Mouse (Mus musculus) heart, embryonic 10.5 days (tissue): ENCODE data around the gene Hivep2. TPM values are rescaled to one million over a fixed set of nuclear protein-coding genes. Genes with fewer than 3 reads are reported as not detected.
A peak's percentile ranks its signal among the peaks of the same experiment; 100 is the strongest.

Experiments used
- DNase-seq: peaks from one replicate; pipeline ENCODE4 v3.0.0-alpha.2; 2017; ENCODE audit warnings: low spot score
- H3K27ac ChIP-seq: fragments of 300-500 bp; sonication (generic); 2 replicates; pipeline ENCODE4 v1.5.1; 2016; ENCODE audit warnings: mild to moderate bottlenecking
- H3K27me3 ChIP-seq: fragments of 300-500 bp; sonication (generic); 2 replicates; pipeline ENCODE4 v1.6.1; 2016; ENCODE audit warnings: mild to moderate bottlenecking; ENCODE audit not compliant: poor library complexity, insufficient read depth, severe bottlenecking
- H3K36me3 ChIP-seq: fragments of 300-500 bp; sonication (generic); 2 replicates; pipeline ENCODE4 v1.6.1; 2016; ENCODE audit warnings: mild to moderate bottlenecking, moderate library complexity
- H3K4me1 ChIP-seq: fragments of 300-500 bp; sonication (generic); 2 replicates; pipeline ENCODE4 v1.6.1; 2016; ENCODE audit warnings: mild to moderate bottlenecking
- H3K4me3 ChIP-seq: fragments of 300-500 bp; sonication (generic); 2 replicates; pipeline ENCODE4 v1.5.1; 2016; ENCODE audit warnings: mild to moderate bottlenecking, moderate library complexity
- H3K9me3 ChIP-seq: fragments of 300-500 bp; sonication (generic); 2 replicates; pipeline ENCODE4 v1.6.1; 2016; ENCODE audit warnings: mild to moderate bottlenecking, moderate library complexity
- WGBS: fragments of 180-500 bp; shearing (Covaris S2); methylation state at CpG from one replicate; pipeline ENCODE4 v1.1.7; 2016; 5-methylcytosine and 5-hydroxymethylcytosine counted together
- polyA plus RNA-seq: library from polyadenylated mRNA; unstranded; fragments of >200 nt; fragmentation: Nextera tagmentation; extraction: Ambion mirVana; gene quantifications from 2 replicates; pipeline ENCODE4 v1.2.1, GENCODE M21; 2016

Gene Hivep2
- polyA plus RNA-seq, 1 experiment from 2014 or later: 3.4 TPM

DNA sequence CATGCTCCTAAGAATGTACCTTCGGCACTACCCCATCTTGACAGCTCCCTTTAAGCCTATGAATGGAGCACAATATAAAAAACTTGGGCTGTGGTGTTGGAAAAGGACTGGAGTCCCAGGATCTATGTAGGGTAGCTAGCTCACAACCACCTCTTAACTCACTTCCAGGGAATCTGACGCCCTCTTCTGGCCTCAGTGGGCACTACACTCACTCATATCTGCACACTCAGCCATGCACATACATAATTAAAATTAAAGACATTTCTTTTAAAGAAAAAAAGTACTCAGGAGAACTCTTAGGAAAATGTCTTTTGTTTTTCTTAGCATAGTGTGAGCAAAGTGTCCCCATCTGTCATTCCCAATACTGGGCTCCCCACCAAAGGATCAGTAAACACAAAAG, 81.1 kb downstream of the Hivep2 start:
- Histone ChIP-seq H3K4me3 (no peak overlapping the region), H3K4me1 (peaks cover 50% of the 10 kb centered on the region), H3K27ac (peak overlapping the region; percentile 88; the same call in 1 of the 2 replicates), H3K9me3 (no peaks in the 10 kb centered on the region), H3K36me3 (no peaks in the 10 kb centered on the region), H3K27me3 (no peaks in the 10 kb centered on the region)
- DNase-seq: no peak
- 67% methylated on average over 2 of the region's 2 CpGs for WGBS

- Histone ChIP-seq H3K4me3 (peak overlapping the region; percentile 15; the same call in 1 of the 2 replicates), H3K9me3 (no peaks in the 10 kb centered on the region), H3K4me1 (peaks cover 50% of the 10 kb centered on the region), H3K27me3 (no peaks in the 10 kb centered on the region), H3K27ac (peak overlapping the region; percentile 67), H3K36me3 (no peaks in the 10 kb centered on the region)
- DNase-seq: no peak
- 26% methylated on average over 2 of the region's 2 CpGs for WGBS
Observed at GRCm38 (mm10) chr10:14047661-14048060, 81.8 kb downstream of the Hivep2 start.

- H3K4me3 ChIP-seq: no peak overlapping the region
- DNase-seq: no peak
- WGBS: 45% methylated on average over 5 of the region's 5 CpGs
- peaks cover 50% of the 10 kb centered on the region for H3K4me1 ChIP-seq
- no peaks in the 10 kb centered on the region for H3K9me3 ChIP-seq
- peak overlapping the region; percentile 67 for H3K27ac ChIP-seq
- H3K27me3 ChIP-seq: no peaks in the 10 kb centered on the region
- H3K36me3 ChIP-seq: no peaks in the 10 kb centered on the region
Observed at GRCm38 (mm10) chr10:14048322-14048915, 82.5 kb downstream of the Hivep2 start.

DNA sequence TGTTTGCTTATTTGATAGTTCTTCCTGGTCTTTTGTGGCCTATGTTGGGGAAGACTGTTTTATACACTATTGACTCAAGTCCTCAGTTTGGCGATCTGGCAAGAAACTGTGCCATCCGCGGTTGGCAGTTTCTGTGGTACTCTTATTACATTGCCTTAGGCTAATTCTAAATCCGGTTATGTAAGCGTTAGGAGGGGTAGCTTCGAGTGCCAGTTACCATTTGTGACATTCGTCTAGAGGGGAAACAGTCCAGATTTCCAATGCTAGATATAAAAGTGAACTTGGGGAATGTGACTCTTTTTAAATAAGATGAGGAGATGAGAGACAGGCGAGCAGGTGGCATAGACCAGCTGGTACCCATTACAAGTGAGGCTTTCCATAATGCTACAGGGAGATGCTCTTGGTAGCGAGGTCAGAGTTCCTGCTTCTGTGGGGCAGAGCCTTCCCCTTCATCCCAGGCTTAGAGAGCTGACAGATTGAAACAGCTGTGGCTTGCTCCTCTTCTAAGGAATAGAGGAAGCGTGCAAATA, 83.1 kb downstream of the Hivep2 start:
- WGBS: 77% methylated on average over 10 of the region's 10 CpGs
- peaks cover 47% of the 10 kb centered on the region for H3K4me1 ChIP-seq
- no peak overlapping the region for H3K4me3 ChIP-seq
- no peak for DNase-seq
- no peaks in the 10 kb centered on the region for H3K9me3 ChIP-seq
- no peaks in the 10 kb centered on the region for H3K27me3 ChIP-seq
- H3K36me3 ChIP-seq: no peaks in the 10 kb centered on the region
- H3K27ac ChIP-seq: peak overlapping the region; percentile 67

DNA sequence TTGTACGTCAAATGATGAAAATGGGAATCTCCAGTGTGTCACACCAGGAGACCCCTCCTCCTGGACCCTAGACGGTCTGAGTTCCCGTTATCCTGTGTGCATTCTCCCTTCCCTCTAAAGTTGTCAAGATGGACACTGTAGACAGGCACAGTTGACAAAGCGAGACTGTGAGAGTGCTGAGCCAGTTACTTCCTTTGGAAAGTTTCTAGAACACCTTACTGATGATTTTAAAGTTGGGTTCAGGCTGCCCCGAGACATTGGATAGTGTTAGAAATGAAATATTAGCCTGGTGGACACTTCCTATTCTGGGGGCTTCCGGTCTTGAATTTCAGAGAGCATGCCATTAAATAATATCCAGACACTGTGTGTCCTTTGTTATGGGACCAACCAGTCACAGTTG, 83.8 kb downstream of the Hivep2 start:
- 80% methylated on average over 6 of the region's 6 CpGs for WGBS
- Histone ChIP-seq H3K4me3 (no peak overlapping the region), H3K4me1 (peaks cover 40% of the 10 kb centered on the region), H3K36me3 (no peaks in the 10 kb centered on the region), H3K27ac (no peak overlapping the region), H3K27me3 (no peaks in the 10 kb centered on the region), H3K9me3 (no peaks in the 10 kb centered on the region)
- DNase-seq: no peak

- H3K9me3 ChIP-seq: no peaks in the 10 kb centered on the region
- 84% methylated on average over 8 of the region's 8 CpGs for WGBS
- H3K27me3 ChIP-seq: no peaks in the 10 kb centered on the region
- no peaks in the 10 kb centered on the region for H3K36me3 ChIP-seq
- peaks cover 35% of the 10 kb centered on the region for H3K4me1 ChIP-seq
- no peak overlapping the region for H3K4me3 ChIP-seq
- no peak overlapping the region for H3K27ac ChIP-seq
- DNase-seq: no peak
Observed at GRCm38 (mm10) chr10:14050586-14050985, 84.7 kb downstream of the Hivep2 start.

- 85% methylated on average over 8 of the region's 8 CpGs for WGBS
- no peak for DNase-seq
- Histone ChIP-seq H3K4me1 (peaks cover 39% of the 10 kb centered on the region), H3K27ac (no peak overlapping the region), H3K4me3 (no peak overlapping the region), H3K36me3 (no peaks in the 10 kb centered on the region), H3K27me3 (no peaks in the 10 kb centered on the region), H3K9me3 (no peaks in the 10 kb centered on the region)
Observed at GRCm38 (mm10) chr10:14052109-14052689, 86.3 kb downstream of the Hivep2 start.

- Histone ChIP-seq H3K4me3 (no peak overlapping the region), H3K27ac (no peak overlapping the region), H3K36me3 (no peaks in the 10 kb centered on the region), H3K4me1 (peaks cover 26% of the 10 kb centered on the region), H3K9me3 (no peaks in the 10 kb centered on the region), H3K27me3 (no peaks in the 10 kb centered on the region)
- WGBS: 90% methylated on average over 4 of the region's 4 CpGs
- no peak for DNase-seq
Observed at GRCm38 (mm10) chr10:14054860-14055259, 89.0 kb downstream of the Hivep2 start.

DNA sequence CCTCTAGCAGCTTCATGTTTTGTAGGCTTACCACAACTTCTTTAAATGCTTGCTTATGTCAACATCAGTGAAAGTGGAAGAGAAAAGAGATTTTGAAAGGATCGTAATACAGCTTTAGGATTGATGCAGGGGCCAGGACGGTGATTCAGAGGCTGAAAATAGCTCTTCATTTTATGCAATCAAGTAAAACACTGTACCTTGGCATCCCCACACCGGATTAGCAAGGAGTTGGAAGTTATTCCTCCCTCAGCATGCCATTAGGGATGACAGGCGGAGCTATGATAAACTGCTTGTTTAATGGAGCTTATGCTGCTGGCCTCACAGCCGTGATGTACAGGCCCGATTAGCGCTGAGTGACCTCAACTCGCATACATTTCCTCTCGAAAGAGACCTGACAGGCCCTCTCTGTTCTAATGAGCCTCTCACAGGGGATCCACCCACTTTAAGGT, 89.7 kb downstream of the Hivep2 start:
- Histone ChIP-seq H3K27me3 (no peaks in the 10 kb centered on the region), H3K36me3 (no peaks in the 10 kb centered on the region), H3K4me3 (no peak overlapping the region), H3K27ac (0 out of 2 replicates have a peak overlapping the region, but pooled peaks have one; percentile 81), H3K9me3 (no peaks in the 10 kb centered on the region), H3K4me1 (peaks cover 26% of the 10 kb centered on the region)
- WGBS: 29% methylated on average over 9 of the region's 9 CpGs
- DNase-seq: peak; percentile 79

- peak overlapping the region; percentile 81; the same call in 1 of the 2 replicates for H3K27ac ChIP-seq
- H3K36me3 ChIP-seq: no peaks in the 10 kb centered on the region
- H3K4me3 ChIP-seq: no peak overlapping the region
- WGBS: 74% methylated on average over 4 of the region's 4 CpGs
- H3K9me3 ChIP-seq: no peaks in the 10 kb centered on the region
- peaks cover 26% of the 10 kb centered on the region for H3K4me1 ChIP-seq
- no peak for DNase-seq
- H3K27me3 ChIP-seq: no peaks in the 10 kb centered on the region
Observed at GRCm38 (mm10) chr10:14056057-14056456, 90.2 kb downstream of the Hivep2 start.

- no peaks in the 10 kb centered on the region for H3K36me3 ChIP-seq
- H3K9me3 ChIP-seq: no peaks in the 10 kb centered on the region
- H3K4me3 ChIP-seq: no peak overlapping the region
- peak overlapping the region; percentile 81 for H3K27ac ChIP-seq
- peak; percentile 80 for DNase-seq
- 52% methylated on average over 8 of the region's 8 CpGs for WGBS
- H3K27me3 ChIP-seq: no peaks in the 10 kb centered on the region
- H3K4me1 ChIP-seq: peaks cover 27% of the 10 kb centered on the region
Observed at GRCm38 (mm10) chr10:14056584-14057451, 90.9 kb downstream of the Hivep2 start.

- Histone ChIP-seq H3K36me3 (no peaks in the 10 kb centered on the region), H3K4me3 (no peak overlapping the region), H3K27ac (no peak overlapping the region), H3K4me1 (peaks cover 30% of the 10 kb centered on the region), H3K27me3 (no peaks in the 10 kb centered on the region), H3K9me3 (no peaks in the 10 kb centered on the region)
- no peak for DNase-seq
- WGBS: 87% methylated on average over 11 of the region's 11 CpGs
Observed at GRCm38 (mm10) chr10:14057841-14058605, 92.1 kb downstream of the Hivep2 start.
